Mouse (Mus musculus) retina, embryonic 14.5 days (tissue): Measurements from ENCODE around the gene Fer.

Experiments used
- DNase-seq: peaks from one replicate; pipeline ENCODE4 v3.0.0-alpha.2; 2015; ENCODE audit warnings: low spot score

The Fer gene

GRCm38 (mm10) chr17:64086875-64087608 is 224.2 kb downstream of the Fer start:
- DNase-seq = no peak

GRCm38 (mm10) chr17:64087871-64088270 is 225.0 kb downstream of the Fer start:
- DNase-seq = no peak

- DNase-seq = no peak
These were observed 230.9 kb downstream of the Fer start for GRCm38 (mm10) chr17:64093716-64094115.

- DNase-seq = no peak
These were observed 233.9 kb downstream of the Fer start for GRCm38 (mm10) chr17:64096811-64097210.

GRCm38 (mm10) chr17:64097788-64098359 is 235.0 kb downstream of the Fer start:
- no peak for DNase-seq

GRCm38 (mm10) chr17:64099395-64100171 is 236.7 kb downstream of the Fer start:
- DNase-seq = no peak

GRCm38 (mm10) chr17:64100172-64100510 is 237.3 kb downstream of the Fer start:
- DNase-seq = no peak

- DNase-seq = no peak
These were observed 245.9 kb downstream of the Fer start for GRCm38 (mm10) chr17:64108773-64109172.

- DNase-seq = no peak
These were observed 247.0 kb downstream of the Fer start for GRCm38 (mm10) chr17:64109871-64110270.

GRCm38 (mm10) chr17:64113625-64114024 is 250.8 kb downstream of the Fer start:
- no peak for DNase-seq

GRCm38 (mm10) chr17:64116762-64117161 is 253.9 kb downstream of the Fer start:
- no peak for DNase-seq

GRCm38 (mm10) chr17:64119697-64120288 is 256.9 kb downstream of the Fer start:
- DNase-seq = no peak

- DNase-seq = no peak
These were observed 259.7 kb downstream of the Fer start for GRCm38 (mm10) chr17:64122556-64122955.

GRCm38 (mm10) chr17:64123732-64124131 is 260.9 kb downstream of the Fer start:
- DNase-seq = no peak

- no peak for DNase-seq
These were observed 264.0 kb downstream of the Fer start for GRCm38 (mm10) chr17:64126904-64127303.

GRCm38 (mm10) chr17:64129750-64130149 is 266.9 kb downstream of the Fer start:
- DNase-seq = no peak

- no peak for DNase-seq
These were observed 267.5 kb downstream of the Fer start for GRCm38 (mm10) chr17:64130356-64130755.

- DNase-seq = no peak
These were observed 269.3 kb downstream of the Fer start for GRCm38 (mm10) chr17:64132183-64132582.

- no peak for DNase-seq
These were observed 273.2 kb downstream of the Fer start for GRCm38 (mm10) chr17:64135941-64136650.

- no peak for DNase-seq
These were observed 275.3 kb downstream of the Fer start for GRCm38 (mm10) chr17:64138036-64138717.

GRCm38 (mm10) chr17:64139231-64139915 is 276.5 kb downstream of the Fer start:
- no peak for DNase-seq
